Mouse (Mus musculus): ENCODE data around the gene Abr.

GRCm38 (mm10) chr11:76606521-76606920, 15.6 kb downstream of the Abr start:
- TF ChIP-seq CTCF (IDR thresholded peaks at IDR 0.05; ENCODE audit: insufficient read depth, low read length) (no peak), POLR2A (IDR thresholded peaks at IDR 0.05; ENCODE audit: borderline replicate concordance, extremely low read depth, low read depth, low read length) (no peak)
